Mouse (Mus musculus) stomach, embryonic 16.5 days (tissue): ENCODE results near the gene Col4a3. TPM values are rescaled to one million over a fixed set of nuclear protein-coding genes. Genes with fewer than 3 reads are reported as not detected.
A peak's percentile ranks its signal among the peaks of the same experiment; 100 is the strongest.

ENCODE experiments used
- ATAC-seq: fragments of 200-750 bp; cut with Nextera tagmentation; 2 replicates; pipeline ENCODE4 v1.8.0; 2017; ENCODE audit warnings: moderate number of reproducible peaks, moderate TSS enrichment; ENCODE audit not compliant: insufficient read depth, low FRiP score
- H3K27ac ChIP-seq: fragments of 300-500 bp; sonication (generic); 2 replicates; pipeline ENCODE4 v1.5.1; 2014; ENCODE audit warnings: low read length
- H3K27me3 ChIP-seq: fragments of 300-500 bp; sonication (generic); 2 replicates; pipeline ENCODE4 v1.6.1; 2014; ENCODE audit warnings: low read length, control low read depth, mixed read lengths; ENCODE audit not compliant: control insufficient read depth, insufficient read depth
- H3K36me3 ChIP-seq: fragments of 300-500 bp; sonication (generic); 2 replicates; pipeline ENCODE4 v1.6.1; 2014; ENCODE audit warnings: low read length; ENCODE audit not compliant: control insufficient read depth, insufficient read depth
- H3K4me1 ChIP-seq: fragments of 300-500 bp; sonication (generic); 2 replicates; pipeline ENCODE4 v1.6.1; 2014; ENCODE audit warnings: low read length, control low read depth, mixed read lengths; ENCODE audit not compliant: control insufficient read depth, insufficient read depth
- H3K4me2 ChIP-seq: fragments of 300-500 bp; sonication (generic); 2 replicates; pipeline ENCODE4 v1.6.1; 2014; ENCODE audit warnings: low read depth, low read length, mixed read lengths
- H3K4me3 ChIP-seq: fragments of 300-500 bp; sonication (generic); replicated peaks from 2 replicates; pipeline ENCODE4 v1.5.1; 2014; ENCODE audit warnings: mild to moderate bottlenecking, low read length
- H3K9ac ChIP-seq: fragments of 300-500 bp; sonication (generic); 2 replicates; pipeline ENCODE4 v1.6.1; 2014; ENCODE audit warnings: low read length
- H3K9me3 ChIP-seq: fragments of 300-500 bp; sonication (generic); replicated peaks from 2 replicates; pipeline ENCODE4 v1.6.1; 2016; ENCODE audit warnings: low read length, control low read depth; ENCODE audit not compliant: control insufficient read depth
- WGBS: fragments of 180-500 bp; shearing (Covaris S2); extraction: QIAGEN DNeasy Blood & Tissue Kit; methylation state at CpG from one replicate; pipeline ENCODE4 v1.1.7; 2014; 5-methylcytosine and 5-hydroxymethylcytosine counted together
- polyA plus RNA-seq: library from polyadenylated mRNA; unstranded; fragments of >200 nt; fragmentation: Nextera tagmentation; extraction: Ambion mirVana; gene quantifications from 2 replicates; pipeline ENCODE4 v1.2.1, GENCODE M21; 2015

Col4a3 gene
- polyA plus RNA-seq, 1 experiment from 2014 or later: 0.63 TPM

GRCm38 (mm10) chr1:82638428-82638827, 51.7 kb downstream of the Col4a3 start:
- no peak overlapping the region for H3K27ac ChIP-seq
- no peaks in the 10 kb centered on the region for H3K27me3 ChIP-seq
- H3K9ac ChIP-seq: no peak overlapping the region
- no peak for ATAC-seq
- H3K9me3 ChIP-seq: no peaks in the 10 kb centered on the region
- 82% methylated on average over 2 of the region's 2 CpGs for WGBS
- no peaks in the 10 kb centered on the region for H3K36me3 ChIP-seq
- H3K4me1 ChIP-seq: 0 out of 2 replicates have a peak, but pooled peaks cover 3% of the 10 kb centered on the region
- no peak overlapping the region for H3K4me2 ChIP-seq
- no peak overlapping the region for H3K4me3 ChIP-seq

- Histone ChIP-seq H3K27me3 (no peaks in the 10 kb centered on the region), H3K36me3 (no peaks in the 10 kb centered on the region), H3K27ac (no peak overlapping the region; the same call in 1 of the 2 replicates), H3K4me3 (peak overlapping the region; percentile 40), H3K9ac (peak overlapping the region; percentile 39), H3K4me2 (peak overlapping the region; percentile 61), H3K4me1 (0 out of 2 replicates have a peak, but pooled peaks cover 3% of the 10 kb centered on the region), H3K9me3 (no peaks in the 10 kb centered on the region)
- ATAC-seq: no peak
- 24% methylated on average over 18 of the region's 18 CpGs for WGBS
These were observed 54.7 kb downstream of the Col4a3 start for GRCm38 (mm10) chr1:82641316-82641987.

- ATAC-seq: no peak
- WGBS: 40% methylated on average over 10 of the region's 10 CpGs
- Histone ChIP-seq H3K9me3 (no peaks in the 10 kb centered on the region), H3K4me2 (no peak overlapping the region), H3K27me3 (no peaks in the 10 kb centered on the region), H3K4me1 (no peaks in the 10 kb centered on the region), H3K27ac (no peak overlapping the region), H3K36me3 (no peaks in the 10 kb centered on the region), H3K4me3 (no peak overlapping the region), H3K9ac (no peak overlapping the region)
These were observed 61.3 kb downstream of the Col4a3 start for GRCm38 (mm10) chr1:82647989-82648388.

GRCm38 (mm10) chr1:82650868-82651267, 64.1 kb downstream of the Col4a3 start:
- 88% methylated on average over 4 of the region's 4 CpGs for WGBS
- H3K36me3 ChIP-seq: no peaks in the 10 kb centered on the region

GRCm38 (mm10) chr1:82654046-82654445, 67.3 kb downstream of the Col4a3 start:
- Histone ChIP-seq H3K27ac (no peak overlapping the region), H3K4me3 (no peak overlapping the region), H3K4me2 (no peak overlapping the region), H3K9ac (no peak overlapping the region), H3K27me3 (no peaks in the 10 kb centered on the region), H3K9me3 (no peaks in the 10 kb centered on the region), H3K36me3 (no peaks in the 10 kb centered on the region), H3K4me1 (no peaks in the 10 kb centered on the region)
- 60% methylated on average over 7 of the region's 7 CpGs for WGBS
- no peak for ATAC-seq

More at GRCm38 (mm10) chr1:82650868-82651267, 64.1 kb downstream of the Col4a3 start:
- Histone ChIP-seq H3K9ac (no peak overlapping the region), H3K9me3 (no peaks in the 10 kb centered on the region), H3K4me3 (no peak overlapping the region), H3K4me2 (no peak overlapping the region), H3K27me3 (no peaks in the 10 kb centered on the region), H3K4me1 (no peaks in the 10 kb centered on the region), H3K27ac (no peak overlapping the region)
- no peak for ATAC-seq

GRCm38 (mm10) chr1:82656452-82656851, 69.7 kb downstream of the Col4a3 start:
- Histone ChIP-seq H3K36me3 (no peaks in the 10 kb centered on the region), H3K27me3 (no peaks in the 10 kb centered on the region), H3K9me3 (no peaks in the 10 kb centered on the region), H3K4me1 (no peaks in the 10 kb centered on the region), H3K9ac (no peak overlapping the region), H3K4me3 (no peak overlapping the region), H3K4me2 (no peak overlapping the region), H3K27ac (no peak overlapping the region)
- ATAC-seq: no peak
- 60% methylated on average over 3 of the region's 3 CpGs for WGBS

- H3K27me3 ChIP-seq: no peaks in the 10 kb centered on the region
- no peaks in the 10 kb centered on the region for H3K36me3 ChIP-seq
- no peak overlapping the region for H3K4me2 ChIP-seq
- H3K27ac ChIP-seq: no peak overlapping the region
- H3K9ac ChIP-seq: no peak overlapping the region
- H3K4me1 ChIP-seq: no peaks in the 10 kb centered on the region
- no peak overlapping the region for H3K4me3 ChIP-seq
- 72% methylated on average over 2 of the region's 2 CpGs for WGBS
- H3K9me3 ChIP-seq: no peaks in the 10 kb centered on the region
- no peak for ATAC-seq
These were observed 75.5 kb downstream of the Col4a3 start for GRCm38 (mm10) chr1:82662269-82662668.

- Histone ChIP-seq H3K36me3 (no peaks in the 10 kb centered on the region), H3K4me1 (no peaks in the 10 kb centered on the region), H3K9me3 (no peaks in the 10 kb centered on the region), H3K27me3 (no peaks in the 10 kb centered on the region), H3K9ac (no peak overlapping the region), H3K4me3 (no peak overlapping the region), H3K4me2 (no peak overlapping the region), H3K27ac (no peak overlapping the region)
- ATAC-seq: no peak
- 27% methylated on average over 2 of the region's 2 CpGs for WGBS
These were observed 76.8 kb downstream of the Col4a3 start for GRCm38 (mm10) chr1:82663522-82663921.

GRCm38 (mm10) chr1:82686328-82686727, 99.6 kb downstream of the Col4a3 start:
- H3K4me1 ChIP-seq: no peaks in the 10 kb centered on the region
- WGBS: 81% methylated on average over 5 of the region's 5 CpGs
- no peaks in the 10 kb centered on the region for H3K36me3 ChIP-seq
- H3K9me3 ChIP-seq: no peaks in the 10 kb centered on the region
- no peak overlapping the region for H3K4me3 ChIP-seq
- no peak overlapping the region for H3K4me2 ChIP-seq
- no peak overlapping the region for H3K9ac ChIP-seq
- ATAC-seq: no peak
- no peak overlapping the region for H3K27ac ChIP-seq
- H3K27me3 ChIP-seq: no peaks in the 10 kb centered on the region
